Mouse (Mus musculus) cerebellum, adult 18-20 months (tissue): ENCODE measurements at regions not wholly inside any gene's neighbourhood (a gene's known extent, or its start where the extent isn't known, plus 50 kb on each side); places are given as distances from the start of the nearest gene placed in this dataset.

ENCODE experiments used
- DNase-seq, 2 experiments: peaks; one replicate each; pipeline ENCODE4 v3.0.0; 2021

- DNase-seq: peak; percentile 17 to 27
Measured at GRCm38 (mm10) chr6:44092336-44092735, 426.3 kb upstream of the Tpk1 start.

- no peak for DNase-seq
Measured at GRCm38 (mm10) chr6:44081922-44082552, 416.0 kb upstream of the Tpk1 start.

GRCm38 (mm10) chr6:44073124-44073523, 407.0 kb upstream of the Tpk1 start:
- no peak for DNase-seq

- no peak for DNase-seq
Measured at GRCm38 (mm10) chr6:44067841-44068240, 401.8 kb upstream of the Tpk1 start.
